Mouse (Mus musculus) right cerebral cortex, postnatal 25 days (tissue): Measurements from ENCODE around the gene Rnf225.
"Not testable (repeated sequence)": the region's sequence is repeated elsewhere in the genome, so short reads cannot be mapped to it uniquely, and the experiment has no call there.

Experiments
- DNase-seq: peaks from one replicate; pipeline ENCODE4 v3.0.0; 2022

The Rnf225 gene

DNA sequence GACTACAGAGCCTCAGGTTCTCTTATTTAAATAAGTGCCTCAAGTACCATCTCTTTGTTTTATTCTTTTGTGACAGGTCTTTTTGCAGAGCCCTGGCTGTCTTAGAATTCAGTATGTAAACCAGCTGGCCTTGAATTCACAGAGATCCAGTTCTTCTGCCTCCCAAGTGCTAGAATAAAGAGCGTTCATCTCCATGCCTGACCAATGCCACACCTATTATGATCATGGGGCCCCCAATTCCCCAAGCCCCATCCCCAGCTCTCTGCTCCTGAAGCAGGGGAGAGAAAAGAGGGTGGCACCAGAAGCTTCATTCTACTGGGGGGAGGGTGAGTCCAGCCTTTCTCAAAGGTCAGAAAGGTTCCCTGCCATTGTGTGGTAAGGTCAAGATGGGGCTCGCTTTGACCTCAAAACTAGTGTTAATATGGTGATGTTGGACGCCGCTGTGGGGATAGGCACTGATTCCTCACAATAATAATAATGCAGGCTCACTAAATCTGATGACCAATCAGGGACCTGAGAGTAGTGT, 6.5 kb downstream of the Rnf225 start:
- DNase-seq = no peak

DNA sequence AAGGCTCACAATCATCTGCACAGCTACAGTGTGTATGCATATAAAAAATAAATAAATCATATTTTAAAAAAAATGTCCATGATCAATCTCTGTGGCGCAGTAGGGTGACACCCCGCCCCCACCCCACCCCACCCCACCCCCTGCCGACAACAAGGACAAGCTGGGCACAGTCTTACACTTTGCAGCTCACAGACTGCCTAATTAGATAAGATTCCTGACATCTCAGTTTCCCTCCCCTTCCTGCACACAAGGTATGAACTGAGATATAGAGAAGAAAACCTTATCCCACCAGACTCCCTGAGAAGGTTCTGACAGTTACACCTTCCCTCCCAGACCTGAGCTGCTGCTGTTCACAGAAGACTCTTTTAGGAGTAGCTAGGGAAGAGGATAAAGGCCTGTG, 7.6 kb downstream of the Rnf225 start:
- no peak for DNase-seq

DNA sequence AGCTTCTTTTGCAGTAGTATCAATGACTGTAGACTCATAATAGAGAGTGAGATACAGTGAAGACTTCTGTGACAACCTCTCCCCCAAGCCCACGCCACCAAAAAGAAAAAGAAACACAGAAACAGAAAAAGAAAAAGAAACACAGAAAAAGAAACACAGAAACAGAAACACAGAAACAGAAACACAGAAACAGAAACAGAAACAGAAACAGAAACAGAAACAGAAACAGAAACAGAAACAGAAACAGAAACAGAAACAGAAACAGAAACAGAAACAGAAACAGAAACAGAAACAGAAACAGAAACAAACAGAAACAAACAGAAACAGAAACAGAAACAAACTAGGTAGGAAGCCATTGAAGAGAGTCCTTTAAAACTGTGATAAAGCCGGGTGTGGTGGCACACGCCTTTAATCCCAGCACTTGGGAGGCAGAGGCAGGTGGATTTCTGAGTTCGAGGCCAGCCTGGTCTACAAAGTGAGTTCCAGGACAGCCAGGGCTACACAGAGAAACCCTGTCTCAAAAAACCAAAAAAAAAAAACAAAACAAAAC, 10.1 kb downstream of the Rnf225 start:
- DNase-seq = not testable (repeated sequence)

DNA sequence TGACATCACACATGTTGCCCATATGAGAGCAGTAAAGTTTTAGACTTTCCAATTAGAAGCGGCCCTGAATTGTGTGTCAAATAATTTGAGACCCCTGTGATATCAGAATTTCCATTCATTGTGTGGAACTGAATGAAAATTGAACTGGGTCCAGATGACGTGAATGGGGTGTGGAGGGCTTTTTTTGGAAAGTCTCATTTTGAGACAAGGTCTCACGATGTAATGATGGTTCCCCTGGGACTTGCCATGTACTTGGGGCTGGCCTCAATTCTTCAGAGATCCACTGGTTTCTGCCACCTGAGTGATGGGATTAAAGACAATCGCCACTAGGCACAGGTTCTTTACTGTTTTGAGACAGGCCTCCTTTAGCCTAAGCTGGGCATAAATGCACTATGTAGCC, 13.4 kb downstream of the Rnf225 start:
- DNase-seq = no peak

- DNase-seq = no peak
Observed at GRCm38 (mm10) chr7:12943488-12943887, 16.3 kb downstream of the Rnf225 start.

DNA sequence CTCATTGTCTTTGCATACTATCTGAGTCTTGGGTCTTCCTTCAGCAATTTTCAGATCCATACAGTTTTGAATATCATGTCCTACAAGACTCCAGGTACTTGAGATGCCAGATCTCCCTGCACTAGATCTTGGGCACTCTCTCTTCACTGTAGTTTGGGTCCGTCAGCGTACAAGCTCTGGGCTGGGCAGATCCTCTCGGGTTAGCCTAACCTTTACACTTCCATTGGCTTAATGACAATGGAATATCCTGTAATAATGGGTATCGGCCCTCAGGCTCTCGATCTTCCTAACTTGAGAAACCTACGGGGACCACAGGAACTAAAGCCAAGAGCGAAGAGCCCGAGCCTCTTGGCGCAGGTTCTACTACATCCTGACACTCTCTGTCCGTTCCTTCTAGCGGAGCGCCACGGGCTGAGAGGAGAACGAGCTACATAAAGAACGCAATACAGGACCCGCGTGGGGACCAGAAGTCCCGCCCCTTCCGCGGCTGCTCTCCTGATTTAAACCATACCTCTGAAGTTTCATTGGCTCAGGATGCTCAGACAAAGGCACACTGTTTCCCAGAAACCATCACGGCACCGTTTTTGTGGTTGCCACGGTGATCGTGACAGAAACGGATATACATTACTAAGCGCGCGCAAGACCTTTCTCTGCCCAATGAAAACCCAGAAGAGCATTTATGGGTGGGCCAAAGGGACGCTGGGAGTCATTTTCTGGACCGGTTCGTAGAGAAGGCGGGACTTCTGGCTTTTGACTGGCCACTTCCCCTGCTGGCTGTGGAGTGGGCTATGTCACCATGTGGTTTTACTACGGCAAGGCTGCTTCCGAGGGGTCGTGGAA, 22.0 kb downstream of the Rnf225 start:
- DNase-seq = peak; percentile 94

DNA sequence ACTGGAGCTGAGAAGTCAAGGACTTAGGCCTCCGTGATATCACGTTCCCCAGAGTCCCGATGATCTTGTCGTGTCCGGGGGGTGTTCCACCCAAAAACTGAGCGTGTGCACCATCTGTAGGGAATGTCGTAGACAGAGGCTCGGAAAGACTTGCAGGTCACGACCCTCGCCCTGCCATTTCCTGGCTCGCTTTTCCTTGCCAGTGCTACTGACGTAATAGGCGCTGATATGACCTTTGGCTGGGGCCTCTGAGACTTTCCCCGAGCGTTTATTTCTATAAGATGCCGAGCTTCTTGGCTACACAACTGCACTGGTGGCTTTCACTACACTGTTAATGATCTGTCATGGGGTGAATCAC, 22.6 kb downstream of the Rnf225 start:
- DNase-seq = no peak

DNA sequence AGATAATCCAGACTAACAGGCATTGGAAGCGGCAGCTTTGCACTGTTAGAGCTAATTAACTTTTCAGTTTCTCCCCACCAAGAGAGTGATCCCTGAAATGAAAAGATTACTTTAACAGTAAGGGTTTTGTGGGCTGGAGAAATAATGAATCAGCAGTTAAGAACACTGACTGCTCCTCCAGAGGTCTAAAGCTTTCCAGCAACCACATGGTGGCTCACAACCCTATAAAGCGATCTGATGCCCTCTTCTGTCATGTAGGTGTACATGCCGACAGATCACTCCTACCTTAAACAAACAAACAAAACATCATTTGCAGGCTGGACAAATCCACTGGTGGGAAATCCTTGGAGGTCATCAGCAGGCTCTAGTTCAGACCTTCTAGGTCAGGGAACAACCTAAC, 27.7 kb downstream of the Rnf225 start:
- DNase-seq = no peak

DNA sequence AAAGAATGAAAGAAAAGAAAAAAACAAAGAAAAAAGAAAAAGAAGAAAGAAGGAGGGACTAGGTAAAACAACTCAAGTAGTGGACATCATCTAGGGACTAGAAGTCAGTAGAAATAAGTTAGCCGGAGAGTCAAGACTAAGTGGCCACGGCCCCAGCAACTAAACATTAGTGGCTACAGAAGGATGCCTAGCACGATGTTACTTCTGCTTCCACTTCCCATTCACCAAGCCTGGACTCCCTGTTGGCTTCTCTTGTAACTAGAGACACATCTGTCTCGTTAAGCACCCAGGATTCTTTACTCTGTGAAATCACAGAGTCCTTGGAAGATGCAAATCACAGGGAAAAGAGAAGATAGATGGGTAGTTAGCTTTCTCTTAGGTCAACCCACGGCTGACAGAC, 30.3 kb downstream of the Rnf225 start:
- no peak for DNase-seq

DNA sequence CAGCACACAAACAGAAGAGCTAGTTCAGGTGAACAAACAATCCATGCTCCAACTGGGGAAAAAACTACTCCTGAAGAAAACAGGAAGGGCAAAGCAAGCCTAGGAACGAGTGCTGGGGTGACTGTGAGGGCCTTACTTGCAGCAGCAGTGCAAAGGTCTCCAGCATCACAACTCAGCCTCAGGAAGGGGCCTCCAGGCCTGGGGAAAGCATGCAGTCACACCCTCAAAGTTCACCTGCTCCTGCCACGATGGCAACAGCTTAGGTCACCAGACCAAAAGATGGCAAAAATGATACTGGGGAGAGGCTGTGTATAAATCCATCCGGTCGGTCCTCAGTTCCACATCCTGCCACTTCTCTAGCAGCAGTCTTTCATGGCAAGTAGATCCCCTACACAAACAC, 31.7 kb downstream of the Rnf225 start:
- DNase-seq = no peak

GRCm38 (mm10) chr7:12959718-12960117, 32.5 kb downstream of the Rnf225 start:
- no peak for DNase-seq

GRCm38 (mm10) chr7:12961511-12962141, 34.4 kb downstream of the Rnf225 start:
- DNase-seq = peak; percentile 45

DNA sequence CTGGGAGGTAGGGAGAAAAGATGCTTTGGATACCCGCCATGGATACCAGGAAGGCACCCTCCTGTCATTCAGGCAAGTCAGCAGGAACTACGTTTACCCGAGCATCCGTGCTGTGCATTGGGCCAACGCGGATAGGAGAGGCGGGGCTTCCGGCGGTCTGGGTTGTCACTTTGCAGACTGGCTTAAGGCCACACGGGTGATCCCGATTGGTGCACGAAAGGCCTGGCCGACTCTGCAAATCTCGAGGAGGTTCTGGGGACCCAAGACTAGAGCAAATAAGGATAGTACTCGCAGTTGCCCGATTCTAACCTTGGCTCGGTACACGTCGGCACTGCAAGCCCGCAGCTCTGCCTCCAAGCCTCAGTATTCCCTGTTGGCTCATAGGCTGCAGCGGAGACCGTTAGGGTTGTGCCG, 38.5 kb downstream of the Rnf225 start, which contains the start of gene Zfp324:
Zfp324 (plus strand) TSS at position 161 of the 414 bp plus-strand sequence.
- DNase-seq = peak; percentile 91

DNA sequence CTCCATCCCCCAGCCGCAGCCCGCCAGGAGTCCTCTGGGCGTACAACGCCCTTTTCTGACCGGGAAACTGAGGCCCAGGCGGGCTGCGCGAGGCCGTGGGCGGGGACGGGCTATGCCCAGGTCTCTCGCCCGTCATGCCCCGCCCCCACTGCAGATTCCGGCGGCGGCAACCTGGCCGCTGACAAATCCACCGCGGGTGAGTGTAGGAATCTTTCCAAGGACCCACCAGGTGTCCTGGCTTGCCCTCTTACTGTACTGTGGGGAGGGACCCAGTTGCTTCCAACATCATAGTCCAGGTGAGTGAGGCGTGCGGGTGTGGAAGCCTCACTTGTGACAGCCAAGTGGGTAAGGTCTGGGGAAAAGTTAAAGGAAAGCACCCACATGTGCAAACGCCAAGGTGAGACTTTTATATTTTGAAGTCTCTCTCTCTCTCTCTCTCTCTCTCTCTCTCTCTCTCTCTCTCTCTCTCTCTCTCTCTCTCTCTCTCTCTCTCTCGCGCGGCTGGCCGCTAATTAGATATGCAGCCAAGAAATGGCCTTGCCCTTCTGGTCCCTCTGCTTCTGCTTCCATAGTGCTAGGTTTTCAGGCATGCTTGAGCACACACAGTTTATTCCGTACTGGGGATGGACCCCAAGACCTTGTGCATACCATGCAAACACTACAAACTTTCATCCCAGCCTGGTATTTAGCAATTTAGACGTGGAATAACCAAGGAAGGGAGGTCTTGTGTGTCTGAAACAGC, 39.1 kb downstream of the Rnf225 start:
- DNase-seq = no peak

- no peak for DNase-seq
Observed at GRCm38 (mm10) chr7:12970906-12971305, 43.7 kb downstream of the Rnf225 start.

DNA sequence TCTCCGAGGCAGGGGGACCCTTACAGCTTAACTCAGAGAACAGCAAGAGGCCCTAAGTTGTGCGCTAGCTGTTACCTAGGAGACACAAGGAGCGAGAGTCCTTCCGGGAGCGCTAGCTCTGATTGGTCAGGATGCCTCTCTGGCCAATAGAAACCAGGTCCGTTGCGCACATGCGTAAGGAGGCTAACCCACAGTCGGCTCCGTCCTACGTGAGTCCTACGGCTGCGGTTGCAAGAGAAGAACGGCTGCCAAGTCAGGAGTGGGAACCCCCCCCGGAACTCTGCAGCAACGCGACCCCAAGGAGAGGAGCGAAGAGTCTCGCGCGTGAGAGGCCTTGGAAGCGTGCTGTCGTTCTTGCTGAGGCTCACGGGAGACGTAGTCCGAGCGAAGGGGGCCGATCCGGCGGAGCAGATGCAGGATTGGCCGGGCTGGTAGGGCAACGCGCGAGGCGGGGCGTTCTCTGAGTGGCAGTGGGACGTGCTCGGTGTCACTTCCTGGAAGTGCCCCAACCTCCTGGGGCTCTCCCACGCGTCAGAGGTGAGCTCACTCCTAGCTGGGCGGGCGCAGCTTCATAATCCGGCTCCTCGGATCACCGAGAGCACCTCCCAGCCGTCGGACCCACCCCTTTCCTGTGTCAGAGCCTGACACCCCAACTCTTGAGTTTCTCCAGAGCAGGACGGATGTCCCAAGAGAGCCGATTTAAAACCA, 50.6 kb downstream of the Rnf225 start, which contains the start of gene Zfp446:
Zfp446 (plus strand) TSS at position 167 of the 708 bp plus-strand sequence.
- peak; percentile 99 for DNase-seq

DNA sequence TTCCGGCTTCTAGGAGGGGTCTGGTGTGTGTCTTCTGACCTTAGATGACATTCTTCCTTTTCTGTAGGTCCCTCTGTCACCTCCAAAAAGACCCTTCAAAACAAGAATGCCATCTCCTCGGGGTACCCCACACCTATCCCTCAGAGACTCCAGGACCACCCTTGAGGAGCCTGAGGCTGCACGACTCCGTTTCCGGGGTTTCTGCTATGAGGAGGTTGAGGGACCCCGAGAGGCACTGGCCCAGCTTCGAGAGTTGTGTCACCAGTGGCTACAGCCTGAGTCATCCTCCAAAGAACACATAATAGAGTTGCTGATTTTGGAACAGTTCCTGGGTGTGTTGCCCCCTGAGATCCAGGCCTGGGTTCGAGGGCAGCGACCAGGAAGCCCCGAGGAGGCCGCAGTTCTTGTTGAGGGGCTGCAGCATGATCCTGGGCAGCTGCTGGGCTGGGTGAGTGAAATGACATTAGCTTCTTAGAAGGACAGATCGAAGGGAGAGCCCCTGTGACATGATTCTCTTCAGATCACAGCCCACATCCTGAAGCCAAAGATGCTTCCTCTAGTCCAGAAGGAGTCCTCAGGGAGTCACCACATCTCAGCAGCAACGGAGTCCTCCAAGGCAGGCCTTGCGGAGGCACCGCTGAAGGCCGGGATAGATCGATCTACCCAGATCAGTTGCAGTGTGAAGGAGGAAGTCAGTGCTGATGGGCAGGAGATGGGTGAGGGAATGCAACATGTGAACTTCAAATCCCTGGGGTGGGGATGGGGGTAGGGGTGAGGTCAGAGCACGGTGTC, 51.9 kb downstream of the Rnf225 start:
- DNase-seq = no peak

DNA sequence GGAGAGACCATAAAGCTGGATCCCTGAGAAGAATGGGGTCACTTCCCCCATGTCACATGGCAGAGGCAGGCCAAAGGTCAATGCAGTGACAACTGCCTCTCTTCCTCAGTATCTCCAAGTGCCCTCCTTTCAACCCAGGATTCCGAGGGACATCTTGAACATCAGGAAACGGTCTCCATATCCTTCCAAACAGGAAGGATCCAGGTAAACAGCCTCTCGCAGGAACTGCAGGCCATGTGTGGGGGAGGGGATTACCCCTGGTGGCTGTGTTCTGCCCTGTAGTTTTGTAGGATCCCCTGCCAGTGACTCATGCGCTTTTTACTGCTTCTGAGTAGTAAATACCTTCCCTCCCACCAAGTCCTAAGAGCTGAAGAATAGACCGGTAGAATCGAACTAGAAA, 52.6 kb downstream of the Rnf225 start:
- no peak for DNase-seq

DNA sequence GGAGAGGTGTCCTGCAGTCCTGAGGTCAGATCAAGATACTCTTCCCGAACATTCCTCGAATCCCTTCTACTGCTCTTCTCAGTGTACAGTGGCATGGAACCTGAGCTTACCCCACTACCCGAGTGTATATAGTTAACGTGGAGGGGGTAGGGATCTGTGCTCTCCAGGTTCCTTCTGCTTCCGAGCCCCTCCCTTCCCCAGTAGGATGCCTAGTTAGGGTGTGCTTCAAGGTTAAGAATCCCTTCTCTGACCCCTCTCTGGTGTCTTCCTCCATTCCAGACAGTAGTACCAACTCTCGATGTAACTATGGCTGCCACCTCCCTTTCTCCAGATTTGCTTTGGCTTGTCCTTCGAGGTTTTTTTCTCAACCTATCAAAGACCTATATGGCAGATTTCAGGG, 53.1 kb downstream of the Rnf225 start:
- no peak for DNase-seq
